In the genomic region with DNA sequence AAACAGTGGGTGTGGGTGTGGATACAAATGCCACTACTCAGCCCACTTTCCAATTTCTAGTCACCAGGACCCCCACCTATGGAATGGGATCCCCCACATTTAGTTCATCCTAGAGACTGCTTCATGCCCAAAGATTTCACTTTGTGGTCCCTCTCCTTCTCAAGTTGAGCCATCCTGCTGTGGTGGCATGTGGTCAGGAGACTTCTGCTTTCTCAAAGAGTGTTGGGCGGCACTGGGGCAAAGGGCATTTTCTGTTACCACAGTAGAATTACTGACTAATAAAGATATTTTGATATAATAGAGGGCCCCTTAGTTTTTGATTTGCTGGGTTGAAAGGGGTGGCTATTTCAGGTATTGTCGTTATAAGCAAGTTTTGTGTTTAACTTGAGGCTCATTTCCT, we compare ENCODE assay signal across 25 mouse cellular contexts. TPM values are rescaled to one million over a fixed set of nuclear protein-coding genes. Genes with fewer than 3 reads are reported as not detected.
DNase-seq lines count a peak whose midpoint lies in the region; ATAC-seq and TF ChIP-seq lines count a peak whose summit lies in the region.
"Had no signal": no experiment of that assay in that cellular context is flagged by ENCODE, and none has a peak within 500 bp of the region (broad histone marks: within the 10 kb centered on the region; RNA-seq: fewer than 3 reads in every experiment).

No protein-coding gene starts in this region.

- intact Hi-C loops in heart, adult 2 months (cut with DNase I), result no loop called here
- intact Hi-C loops in left cerebral cortex, postnatal 25 days (cut with DNase I), result no loop called here

- H3K9ac ChIP-seq in heart, adult 2 months (ENCODE audit: low read depth, low read length), result no peak overlapping the region
- H3K9ac ChIP-seq: embryonic facial prominence, embryonic 12.5 days; heart, embryonic 12.5 days; hindbrain, embryonic 14.5 days; limb, embryonic 12.5 days; liver, embryonic 15.5 days; midbrain, embryonic 15.5 days; neural tube, embryonic 12.5 days had no signal

- TF ChIP-seq EP300 in heart, adult 2 months (IDR thresholded peaks at IDR 0.05; ENCODE audit: insufficient read depth, low read depth, low read length), result no peak

- H3K36me3 ChIP-seq in heart, adult 2 months (ENCODE audit: control insufficient read depth, insufficient read depth, low read length), result no peaks in the 10 kb centered on the region; the same call in 1 of the 2 replicates
- H3K36me3 ChIP-seq: liver, embryonic 15.5 days had no signal

- H3K27me3 ChIP-seq in heart, adult 2 months (ENCODE audit: control insufficient read depth, insufficient read depth, low read length), result no peaks in the 10 kb centered on the region
- H3K27me3 ChIP-seq: embryonic facial prominence, embryonic 12.5 days; heart, embryonic 12.5 days; limb, embryonic 12.5 days; liver, embryonic 15.5 days; midbrain, embryonic 15.5 days; neural tube, embryonic 12.5 days had no signal

- WGBS in heart, adult 2 months, result 92% methylated on average over 2 of the region's 2 CpGs

- peak; percentile 93 for DNase-seq in heart, adult 11 months
- no peak for DNase-seq in heart, adult 2 months
- DNase-seq in 416B (ENCODE audit: low read depth), result peak; percentile 92
- DNase-seq in left cerebral cortex, postnatal 25 days (ENCODE audit: low spot score in 2 of 2), result no peak
- DNase-seq in kidney, postnatal 10 days, result no peak
- DNase-seq in ovary, postnatal 14 days (ENCODE audit: low spot score), result no peak
- DNase-seq: adrenal gland, postnatal 25 days; cerebellum, adult 2 months; cerebellum, postnatal 14 days; gastrocnemius, postnatal 14 days; heart, postnatal 4 days; kidney, adult 9 months; kidney, postnatal 14 days had no signal

- no peak overlapping the region for H3K27ac ChIP-seq in heart, adult 2 months
- H3K27ac ChIP-seq: embryonic facial prominence, embryonic 12.5 days; hindbrain, embryonic 14.5 days; limb, embryonic 12.5 days; liver, embryonic 15.5 days; midbrain, embryonic 10.5 days; midbrain, embryonic 15.5 days; neural tube, embryonic 12.5 days had no signal

- no peaks in the 10 kb centered on the region for H3K4me1 ChIP-seq in heart, adult 2 months (ENCODE audit: control insufficient read depth, insufficient read depth, low read length)
- H3K4me1 ChIP-seq: heart, embryonic 12.5 days; limb, embryonic 12.5 days; liver, embryonic 15.5 days had no signal

- peak; percentile 98 for ATAC-seq in granulocyte monocyte progenitor cell, adult 5-6 weeks (replicated peaks; ENCODE audit: poor library complexity, severe bottlenecking)
- ATAC-seq in megakaryocyte, adult 5-6 weeks (ENCODE audit: poor library complexity, severe bottlenecking), result peak; percentile 98
- ATAC-seq: forebrain, embryonic 14.5 days; midbrain, embryonic 15.5 days had no signal

- H3K79me2 ChIP-seq in heart, adult 2 months (replicated peaks; ENCODE audit: control insufficient read depth, insufficient read depth, low read length), result no peaks in the 10 kb centered on the region

- no peak for TF ChIP-seq POLR2A in heart, adult 2 months (IDR thresholded peaks at IDR 0.05; ENCODE audit: insufficient read depth, low read depth, low read length)

- no peak overlapping the region for H3K4me3 ChIP-seq in heart, adult 2 months
- H3K4me3 ChIP-seq: embryonic facial prominence, embryonic 12.5 days; heart, embryonic 12.5 days; limb, embryonic 12.5 days; liver, embryonic 15.5 days; midbrain, embryonic 10.5 days; midbrain, embryonic 15.5 days; myocyte; neural tube, embryonic 12.5 days had no signal

- no peak for TF ChIP-seq CTCF in heart, adult 2 months (IDR thresholded peaks at IDR 0.05)

RNA-seq across cellular contexts. Expression of a gene that starts 14.1 kb away (rescaled TPM):
- total RNA-seq in heart, adult 2 months (2021), result 100 to 1,000 TPM; 353 to 454 TPM
- 178 and 361 TPM in 2 replicates for polyA plus RNA-seq in heart, adult 2 months (2012; rRNA removed)
- total RNA-seq in granulocyte monocyte progenitor cell, adult 5-6 weeks (2014; fragmentation: Nextera tagmentation), result 53.3 and 59.4 TPM in 2 replicates
- total RNA-seq in granulocyte monocyte progenitor cell, adult 5-6 weeks (2017), result 30.6 and 41.9 TPM in 2 replicates
- total RNA-seq in megakaryocyte, adult 5-6 weeks (2015), result 25.8 and 34.1 TPM in 2 replicates
- 15.9 and 17.3 TPM in 2 replicates for total RNA-seq in megakaryocyte, adult 5-6 weeks (2017)
- 100 to 1,000 TPM; 565 to 602 TPM for total RNA-seq in left cerebral cortex, postnatal 25 days (2021)

Comparison
In these comparisons a context has a peak if more than half of its experiments do, and no peak if none do; other contexts are left out.
1. DNase-seq: peak in heart, adult 11 months (single experiment) and 416B (single experiment); none in heart, adult 2 months (0 of 2), left cerebral cortex, postnatal 25 days (0 of 2), kidney, postnatal 10 days (single experiment) and ovary, postnatal 14 days (single experiment).
2. RNA of a gene that starts 14.1 kb away (total RNA-seq): 565 to 602 TPM in left cerebral cortex, postnatal 25 days and 353 to 454 TPM in heart, adult 2 months; 30.6 to 59.4 TPM in granulocyte monocyte progenitor cell, adult 5-6 weeks and 15.9 to 34.1 TPM in megakaryocyte, adult 5-6 weeks; every median in the first group is over 4 times any median in the second.